Mouse (Mus musculus) lung, postnatal 0 days (tissue): ENCODE measurements around the gene Fam19a4.
A peak's percentile ranks its signal among the peaks of the same experiment; 100 is the strongest.

Experiments
- CTCF ChIP-seq: IDR thresholded peaks from 2 replicates; pipeline ENCODE4 v1.5.1; 2016; ENCODE audit warnings: antibody characterized with exemption, mild to moderate bottlenecking
- EP300 ChIP-seq: IDR thresholded peaks from 2 replicates; pipeline ENCODE4 v1.6.1; 2016; ENCODE audit warnings: antibody characterized with exemption, mild to moderate bottlenecking, control low read depth

GRCm38 (mm10) chr6:97006513-97007094 is 53.6 kb downstream of the Fam19a4 start:
- peak; percentile 97 for TF ChIP-seq CTCF
- TF ChIP-seq EP300 = no peak
